Mouse (Mus musculus): ENCODE measurements around the gene Foxs1.

Foxs1 gene

DNA sequence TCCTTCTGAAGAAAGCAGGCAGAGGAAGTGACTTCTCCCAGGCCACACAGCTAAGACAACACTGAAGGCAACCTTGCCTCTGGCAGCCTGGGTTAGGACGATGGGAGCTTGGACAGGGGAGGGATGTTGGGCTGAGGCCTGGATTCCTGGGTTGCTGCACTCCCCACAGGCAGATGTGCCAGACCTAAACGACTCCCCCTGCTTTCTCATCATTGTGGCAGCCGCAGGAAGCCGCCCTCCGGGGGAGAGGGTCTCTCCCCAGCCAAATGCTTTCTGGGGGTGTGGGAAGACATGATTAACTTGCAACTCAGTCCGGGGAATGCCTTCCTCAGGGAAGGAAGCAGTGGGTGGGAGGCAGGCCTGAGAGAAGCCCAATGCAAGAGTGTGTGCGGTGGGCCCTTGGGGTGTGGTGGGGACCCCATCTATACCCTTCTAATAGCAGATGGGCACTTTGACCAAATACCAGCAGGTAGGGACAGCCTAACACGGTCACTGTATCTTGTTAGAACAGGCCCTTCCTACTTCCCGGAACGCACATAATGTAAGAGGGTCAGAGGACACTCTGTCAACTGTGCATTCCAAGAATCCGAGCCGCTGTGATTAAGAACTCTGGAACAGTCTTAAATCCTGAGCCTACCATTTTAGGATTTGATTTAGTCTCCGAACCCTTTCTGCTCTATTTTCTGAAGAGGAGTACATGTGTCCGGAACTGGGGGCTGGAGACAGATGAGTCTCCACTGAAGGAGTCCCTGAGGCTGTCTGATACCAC lies 4.6 kb downstream of the Foxs1 start:
- DNase-seq (ENCODE audit: low spot score), result peak; percentile 32

- DNase-seq (ENCODE audit: low spot score), result no peak
Measured at GRCm38 (mm10) chr2:152927371-152927770, 5.6 kb downstream of the Foxs1 start.

GRCm38 (mm10) chr2:152926896-152927295 lies 6.1 kb downstream of the Foxs1 start:
- no peak for DNase-seq (ENCODE audit: low spot score)

GRCm38 (mm10) chr2:152925189-152925872 lies 7.7 kb downstream of the Foxs1 start:
- DNase-seq (ENCODE audit: low spot score), result peak; percentile 61

GRCm38 (mm10) chr2:152924543-152924942 lies 8.5 kb downstream of the Foxs1 start:
- DNase-seq (ENCODE audit: low spot score), result no peak

- DNase-seq (ENCODE audit: low spot score), result no peak
Measured at GRCm38 (mm10) chr2:152924128-152924527, 8.9 kb downstream of the Foxs1 start.

DNA sequence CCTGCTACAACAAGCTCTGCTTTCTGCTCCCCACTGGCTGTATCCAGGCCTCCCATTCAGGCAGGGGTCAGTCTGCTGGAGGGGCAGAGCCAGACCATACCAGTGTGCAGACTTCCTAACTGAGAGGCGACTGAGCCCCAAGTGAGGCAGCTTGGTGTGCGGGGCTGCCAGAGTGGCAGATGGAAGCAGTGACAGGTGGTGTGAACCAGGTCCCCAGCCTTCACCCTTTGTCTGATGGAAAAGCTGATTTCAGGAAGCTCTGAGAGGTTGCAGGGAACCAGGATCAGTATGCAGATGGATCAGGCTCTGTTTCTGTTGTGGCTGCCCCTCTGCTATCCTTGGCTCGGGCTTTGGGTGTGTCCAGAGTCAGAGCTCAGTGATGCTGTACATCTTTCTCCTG lies 9.4 kb downstream of the Foxs1 start:
- no peak for DNase-seq (ENCODE audit: low spot score)

- DNase-seq (ENCODE audit: low spot score), result no peak
Measured at GRCm38 (mm10) chr2:152922376-152922775, 10.6 kb downstream of the Foxs1 start.

- DNase-seq (ENCODE audit: low spot score), result no peak
Measured at GRCm38 (mm10) chr2:152917671-152918070, 15.3 kb downstream of the Foxs1 start.

- DNase-seq (ENCODE audit: low spot score), result no peak
Measured at GRCm38 (mm10) chr2:152916111-152916510, 16.9 kb downstream of the Foxs1 start.

DNA sequence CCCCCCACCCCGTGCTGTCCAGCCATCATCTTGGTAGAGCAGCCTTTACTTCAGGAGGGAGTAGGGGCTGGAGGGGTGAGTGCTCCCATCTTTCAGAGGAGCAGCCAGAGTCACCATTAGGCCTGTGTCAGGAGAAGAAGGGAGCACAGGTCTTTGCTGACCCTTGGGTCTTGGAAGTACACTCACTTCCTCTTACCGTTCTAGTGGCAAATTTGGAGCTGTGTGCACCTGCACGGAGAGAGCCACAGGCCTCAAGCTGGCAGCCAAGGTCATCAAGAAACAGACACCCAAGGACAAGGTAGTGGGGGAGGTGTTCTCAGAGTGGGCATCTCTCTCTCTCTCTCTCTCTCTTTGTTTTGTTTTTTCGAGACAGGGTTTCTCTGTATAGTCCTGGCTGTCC lies 17.6 kb downstream of the Foxs1 start:
- DNase-seq (ENCODE audit: low spot score), result no peak

DNA sequence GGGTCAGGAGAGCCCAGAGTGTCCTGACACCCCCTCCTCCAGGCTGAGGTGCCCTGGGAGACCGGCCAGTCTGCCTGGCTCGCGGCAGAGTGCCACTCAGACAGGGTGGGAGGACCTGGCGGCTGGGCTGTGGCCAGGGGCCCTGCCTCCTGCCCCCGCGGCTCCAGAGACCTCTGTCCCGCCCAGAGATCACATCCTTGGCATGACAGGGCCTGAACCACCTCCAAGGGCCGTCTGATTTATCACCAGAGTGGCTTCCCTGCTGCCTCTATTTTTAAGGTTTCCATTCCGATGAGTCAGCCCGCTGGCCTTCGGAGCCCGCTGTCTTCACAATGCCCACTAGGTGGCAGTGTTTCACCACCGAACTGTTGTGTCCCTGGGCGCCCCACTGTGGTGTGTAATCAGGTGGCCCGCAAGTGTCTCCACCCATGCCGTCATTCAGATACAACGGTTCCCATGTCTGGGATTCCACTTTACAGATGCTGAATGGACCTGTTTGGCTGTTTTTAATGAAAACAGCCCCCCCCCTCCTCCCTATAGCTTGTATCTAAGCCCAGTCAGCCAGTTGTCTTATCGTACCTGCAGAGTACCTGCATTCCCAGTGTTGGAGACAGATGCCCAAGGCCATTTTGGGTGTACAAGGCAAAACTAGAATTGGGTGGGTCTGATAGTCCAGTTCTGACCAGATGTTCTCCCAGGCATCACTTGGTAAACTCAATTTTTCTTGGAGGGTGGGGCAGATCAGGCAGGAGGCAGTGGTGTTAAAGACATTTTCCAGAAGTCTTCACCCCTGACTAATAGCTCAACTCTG lies 18.5 kb downstream of the Foxs1 start:
- peak; percentile 82 for DNase-seq (ENCODE audit: low spot score)

DNA sequence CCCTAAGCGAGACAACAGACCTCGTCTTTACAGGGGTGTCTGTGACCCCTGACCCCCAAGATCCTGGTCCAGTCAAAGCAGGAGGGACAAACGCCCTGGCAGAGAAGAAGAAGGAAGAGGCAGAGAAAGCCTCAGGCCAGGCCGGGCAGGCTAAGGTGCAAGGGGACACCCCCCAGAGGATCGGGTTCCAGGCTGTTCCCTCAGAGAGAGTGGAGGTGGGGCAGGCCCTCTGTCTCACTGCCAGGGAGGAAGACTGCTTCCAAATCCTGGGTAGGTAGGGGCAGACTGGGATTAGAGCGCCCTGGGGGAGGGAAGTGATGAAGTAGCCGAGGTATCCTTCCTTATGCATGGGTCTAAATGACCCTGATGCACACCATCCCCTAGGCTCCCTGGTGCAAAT lies 19.5 kb downstream of the Foxs1 start:
- DNase-seq (ENCODE audit: low spot score), result no peak

DNA sequence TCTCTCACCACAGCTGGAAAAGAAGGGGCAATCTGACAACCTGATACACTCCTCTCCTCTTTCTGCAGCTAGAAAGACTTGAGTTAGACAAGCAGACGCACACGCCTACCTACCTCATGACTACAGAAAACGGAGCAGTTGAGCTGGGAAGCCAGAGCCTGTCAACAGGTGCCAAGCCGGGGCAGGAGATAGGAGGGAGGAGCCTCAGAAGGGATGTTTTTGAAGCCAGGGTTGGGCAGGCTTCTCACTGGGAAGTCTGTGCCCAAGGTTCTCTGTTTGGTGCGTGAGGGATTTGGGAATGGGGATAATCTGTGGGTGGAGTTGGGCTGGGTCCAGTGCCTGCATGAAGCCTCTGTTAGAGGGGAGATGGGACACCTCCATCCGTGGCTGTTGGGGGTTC lies 21.6 kb downstream of the Foxs1 start:
- DNase-seq (ENCODE audit: low spot score), result no peak

DNA sequence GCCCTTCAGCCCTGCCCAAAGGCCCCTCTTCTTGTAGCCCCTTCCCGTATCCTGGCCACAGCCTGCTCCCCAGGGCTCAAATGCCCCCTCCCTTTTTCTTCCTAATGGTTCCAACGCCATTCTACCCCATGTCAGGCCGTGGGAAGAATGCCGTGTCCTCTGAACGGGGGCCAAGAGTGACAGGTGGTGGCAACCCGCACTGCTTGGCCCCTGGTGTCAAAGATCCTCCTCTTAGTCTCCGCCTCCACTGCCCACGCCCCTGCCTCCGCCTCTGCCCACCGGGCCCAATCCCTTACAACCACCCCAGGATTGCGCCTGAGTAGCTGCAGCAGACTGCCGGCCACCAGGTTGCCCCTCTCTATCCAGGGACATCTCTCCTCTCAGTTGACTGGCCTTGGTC lies 22.0 kb downstream of the Foxs1 start, which contains the start of gene Mylk2:
Gene Mylk2, plus strand, starts transcription at position 322 of the 400 bp plus-strand sequence.
- DNase-seq (ENCODE audit: low spot score), result no peak

DNA sequence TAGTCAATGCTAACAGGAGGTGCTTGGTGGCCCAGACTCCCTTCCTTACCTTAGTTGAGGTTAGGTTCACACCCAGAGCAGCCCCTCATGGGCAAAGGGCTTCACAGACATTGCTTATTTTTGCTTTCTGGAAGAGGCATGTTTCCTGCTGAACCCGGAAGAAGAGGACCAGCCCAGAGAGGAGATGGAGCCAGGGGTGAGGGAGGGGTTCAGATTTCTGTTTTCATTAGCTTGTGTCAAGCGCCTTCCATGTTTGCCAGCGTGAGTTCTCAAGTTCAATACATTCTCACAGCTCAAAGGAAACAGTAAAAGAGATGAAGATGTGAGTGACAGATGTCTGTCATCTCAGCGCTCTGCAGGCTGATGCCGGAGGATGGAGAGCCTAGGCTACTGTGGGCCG lies 23.2 kb downstream of the Foxs1 start:
- no peak for DNase-seq (ENCODE audit: low spot score)

- DNase-seq (ENCODE audit: low spot score), result no peak
Measured at GRCm38 (mm10) chr2:152907114-152907943, 25.7 kb downstream of the Foxs1 start.

DNA sequence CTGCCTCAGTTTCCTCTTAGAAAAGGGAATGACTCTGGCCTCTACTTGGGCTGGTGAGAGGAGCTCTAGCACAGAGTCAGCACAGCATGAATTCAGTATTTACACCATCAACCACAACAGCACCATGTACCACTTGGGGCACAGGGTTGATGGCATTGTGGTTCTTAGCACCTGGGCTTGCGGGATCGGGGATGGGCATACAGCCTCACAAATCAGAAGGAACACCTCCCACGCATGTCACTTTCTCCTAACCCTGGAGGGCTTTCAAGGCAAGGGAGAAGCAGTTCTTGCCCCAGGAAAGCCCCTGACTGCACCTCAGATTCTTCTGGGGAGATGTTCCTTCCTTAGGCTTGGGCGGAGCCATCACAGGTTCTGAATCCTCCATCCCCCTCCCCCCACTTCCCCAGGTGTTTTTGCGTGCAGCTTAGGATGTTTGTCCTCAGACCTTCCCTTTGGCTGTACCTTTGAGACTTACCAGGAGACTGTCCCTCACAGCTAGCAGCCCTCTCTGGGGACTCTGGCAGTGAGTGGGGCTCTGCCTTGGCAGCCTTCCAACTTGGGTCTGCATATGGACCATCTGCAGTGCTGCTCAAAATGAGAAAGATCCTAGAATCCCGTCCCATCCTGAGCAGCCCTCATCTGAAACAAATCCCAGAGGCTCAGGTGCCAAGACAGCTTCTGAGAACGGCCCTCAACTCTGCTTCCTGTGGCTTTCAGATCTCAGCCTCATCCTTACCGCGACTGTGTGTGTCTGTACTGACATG lies 26.6 kb downstream of the Foxs1 start:
- no peak for DNase-seq (ENCODE audit: low spot score)

DNA sequence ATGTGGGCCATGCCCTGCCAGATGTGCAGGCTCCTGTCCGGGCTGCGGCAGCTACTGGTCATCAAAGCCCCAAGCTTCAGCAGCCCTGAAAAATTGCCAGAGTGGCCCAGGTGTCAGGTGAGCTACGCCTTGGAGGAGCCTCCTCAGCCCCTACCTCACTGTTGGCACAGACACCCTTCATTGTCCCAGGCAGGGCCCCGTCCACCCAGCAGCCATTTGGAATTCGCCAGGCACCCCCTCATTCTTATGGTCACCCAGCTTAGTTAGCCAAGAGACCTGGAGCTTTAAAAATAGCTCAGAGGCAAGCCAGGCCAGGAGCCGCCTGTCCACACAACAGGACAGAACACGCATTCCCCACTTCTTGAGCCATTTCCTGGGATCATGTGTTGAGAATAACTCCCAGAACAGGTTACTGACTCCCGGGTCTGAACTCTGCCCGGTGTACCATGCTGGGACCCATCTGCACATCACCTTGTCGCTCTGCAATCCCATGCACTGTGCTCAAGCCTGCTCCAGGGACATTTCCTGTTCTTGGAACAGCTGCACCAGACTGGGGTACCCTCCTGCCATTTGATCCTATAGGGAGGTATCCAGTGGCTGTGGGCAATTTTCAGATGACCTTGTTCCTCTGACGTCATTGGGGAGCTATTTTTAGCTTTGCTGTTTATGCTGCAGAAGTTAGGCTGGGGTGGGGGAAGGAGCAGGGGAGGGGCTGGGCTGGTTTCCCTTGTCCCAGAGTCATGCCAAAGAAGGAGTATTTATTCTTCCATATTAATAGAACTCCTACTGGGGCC lies 27.8 kb downstream of the Foxs1 start:
- DNase-seq (ENCODE audit: low spot score), result no peak

DNA sequence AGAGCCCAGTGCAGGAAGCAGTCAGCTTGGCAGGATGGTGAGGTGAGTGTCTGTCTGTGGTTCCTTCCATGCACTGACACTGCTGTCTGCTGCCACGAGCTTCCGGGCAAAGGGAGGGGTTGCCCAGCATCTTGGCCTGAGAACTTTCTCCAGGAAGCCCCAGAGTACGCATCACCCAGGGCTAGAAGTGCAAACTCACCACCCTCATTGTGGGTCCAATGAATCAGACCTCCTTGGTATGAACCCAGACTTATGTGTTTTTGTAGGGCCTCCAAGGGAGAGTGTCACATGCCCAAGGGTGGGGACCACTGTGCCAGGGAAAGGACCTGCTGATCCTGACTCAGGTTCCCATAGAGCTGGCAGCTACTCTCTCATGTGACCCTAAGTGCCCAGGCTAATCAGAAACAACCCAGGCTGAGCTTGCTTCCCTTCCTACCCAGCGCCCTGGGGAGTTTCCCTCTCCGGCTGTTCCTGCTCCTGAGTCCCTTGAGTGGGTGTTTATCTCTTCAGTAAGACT lies 28.8 kb downstream of the Foxs1 start:
- no peak for DNase-seq (ENCODE audit: low spot score)

All from ovary, postnatal 36 days (tissue).